Mouse (Mus musculus): ENCODE data around the gene Appl2. TPM values are rescaled to one million over a fixed set of nuclear protein-coding genes. Genes with fewer than 3 reads are reported as not detected.

Gene Appl2
- polyA plus RNA-seq, 1 experiment from 2014 or later: 28.2 TPM

DNA sequence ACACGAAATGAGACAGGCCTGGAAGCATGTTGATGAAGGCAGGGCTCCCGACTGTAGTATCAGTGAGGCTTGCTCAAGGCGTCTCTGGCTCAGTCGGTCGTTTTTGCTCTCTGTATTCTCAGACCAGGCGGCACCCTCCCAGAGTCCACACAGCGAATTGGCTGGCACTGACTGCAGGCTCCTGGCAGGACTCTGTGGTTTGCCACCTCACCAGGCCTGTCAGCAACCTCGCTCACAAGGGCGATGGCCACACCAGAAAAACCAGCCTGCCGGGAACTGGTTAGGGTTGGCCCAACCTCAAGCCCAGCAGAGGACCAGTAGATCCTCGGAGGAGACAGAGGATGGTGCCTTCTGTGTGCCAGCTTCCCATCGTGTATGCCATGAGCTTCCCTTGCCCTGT, 23.7 kb downstream of the Appl2 start:
- 92% methylated on average over 12 of the region's 12 CpGs for WGBS
- H3K27me3 ChIP-seq (ENCODE audit: control insufficient read depth, insufficient read depth, low read length): no peaks in the 10 kb centered on the region
- no peaks in the 10 kb centered on the region for H3K4me1 ChIP-seq (ENCODE audit: control insufficient read depth, insufficient read depth, low read length)
- H3K9ac ChIP-seq (ENCODE audit: low read length): no peak overlapping the region
- H3K4me3 ChIP-seq (ENCODE audit: low read depth, low read length): no peak overlapping the region
- no peaks in the 10 kb centered on the region for H3K36me3 ChIP-seq (ENCODE audit: control insufficient read depth, insufficient read depth, low read length)
- no peaks in the 10 kb centered on the region for H3K9me3 ChIP-seq (ENCODE audit: control insufficient read depth, low read length)
- H3K27ac ChIP-seq (ENCODE audit: low read depth, low read length): no peak overlapping the region
- no peak for DNase-seq (ENCODE audit: low spot score, missing footprints)
- ATAC-seq (ENCODE audit: low FRiP score): no peak
- no peak overlapping the region for H3K4me2 ChIP-seq

DNA sequence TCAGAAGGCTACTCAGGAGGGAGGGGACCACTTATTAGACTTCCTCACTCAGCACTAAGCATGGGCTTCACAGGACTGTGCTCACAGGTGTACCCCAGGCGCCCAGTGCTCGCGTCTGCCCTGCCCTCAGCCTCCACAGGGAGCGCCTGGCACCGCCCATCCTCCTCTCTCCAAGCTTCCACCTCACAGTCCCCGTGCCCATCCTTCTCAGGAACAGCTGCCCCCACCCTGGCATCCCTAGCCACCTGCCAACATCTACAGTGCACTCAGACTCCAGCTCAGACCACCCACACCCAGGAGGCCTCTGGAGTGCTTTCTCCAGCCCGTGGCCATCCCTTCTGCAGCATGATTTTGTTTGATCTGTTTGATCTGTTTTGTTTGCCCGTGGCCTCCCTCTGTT, 24.5 kb downstream of the Appl2 start:
- no peaks in the 10 kb centered on the region for H3K4me1 ChIP-seq (ENCODE audit: control insufficient read depth, insufficient read depth, low read length)
- 80% methylated on average over 8 of the region's 8 CpGs for WGBS
- no peak overlapping the region for H3K27ac ChIP-seq (ENCODE audit: low read depth, low read length)
- DNase-seq (ENCODE audit: low spot score, missing footprints) (no peak), ATAC-seq (ENCODE audit: low FRiP score) (no peak)
- no peaks in the 10 kb centered on the region for H3K27me3 ChIP-seq (ENCODE audit: control insufficient read depth, insufficient read depth, low read length)
- H3K9me3 ChIP-seq (ENCODE audit: control insufficient read depth, low read length): no peaks in the 10 kb centered on the region
- H3K9ac ChIP-seq (ENCODE audit: low read length): no peak overlapping the region
- no peak overlapping the region for H3K4me2 ChIP-seq
- H3K36me3 ChIP-seq (ENCODE audit: control insufficient read depth, insufficient read depth, low read length): no peaks in the 10 kb centered on the region
- H3K4me3 ChIP-seq (ENCODE audit: low read depth, low read length): no peak overlapping the region

GRCm38 (mm10) chr10:83620350-83621055, 28.0 kb downstream of the Appl2 start:
- no peak overlapping the region for H3K9ac ChIP-seq (ENCODE audit: low read length)
- H3K27ac ChIP-seq (ENCODE audit: low read depth, low read length): no peak overlapping the region
- H3K36me3 ChIP-seq (ENCODE audit: control insufficient read depth, insufficient read depth, low read length): no peaks in the 10 kb centered on the region
- 91% methylated on average over 24 of the region's 24 CpGs for WGBS
- H3K4me1 ChIP-seq (ENCODE audit: control insufficient read depth, insufficient read depth, low read length): no peaks in the 10 kb centered on the region
- H3K4me3 ChIP-seq (ENCODE audit: low read depth, low read length): no peak overlapping the region
- ATAC-seq (ENCODE audit: low FRiP score) (no peak), DNase-seq (ENCODE audit: low spot score, missing footprints) (no peak)
- no peaks in the 10 kb centered on the region for H3K9me3 ChIP-seq (ENCODE audit: control insufficient read depth, low read length)
- no peak overlapping the region for H3K4me2 ChIP-seq
- H3K27me3 ChIP-seq (ENCODE audit: control insufficient read depth, insufficient read depth, low read length): no peaks in the 10 kb centered on the region

DNA sequence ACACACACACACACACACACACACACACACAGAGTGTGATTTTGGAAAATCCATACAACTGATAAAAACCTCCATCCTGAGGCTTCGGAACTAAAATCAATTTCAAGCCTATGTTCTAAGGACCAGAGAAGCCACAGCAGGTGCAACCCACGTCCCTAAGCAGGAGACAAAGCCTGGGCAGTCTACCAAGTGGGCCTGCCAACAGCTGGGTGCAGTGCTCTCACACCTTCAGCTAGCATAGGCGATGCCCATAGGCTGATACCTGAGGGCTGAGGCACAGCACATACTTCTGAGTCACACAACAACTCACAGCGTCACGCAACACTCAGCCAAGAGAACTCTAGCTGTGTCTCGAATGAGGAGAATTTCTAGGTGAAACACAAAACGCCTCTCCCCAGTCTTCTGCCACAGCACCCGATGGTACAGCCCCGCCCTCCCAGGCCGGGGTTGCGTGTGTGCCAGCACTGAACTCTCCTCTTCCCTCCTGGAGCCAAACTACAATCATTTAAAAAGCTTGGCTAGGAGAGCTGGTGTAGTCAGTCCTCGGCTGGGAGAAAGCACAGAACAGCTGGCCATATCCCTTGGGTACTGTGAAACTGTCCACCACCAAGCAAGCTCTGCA, 29.6 kb downstream of the Appl2 start:
- 91% methylated on average over 12 of the region's 12 CpGs for WGBS
- no peak for ATAC-seq (ENCODE audit: low FRiP score)

GRCm38 (mm10) chr10:83617366-83617765, 31.2 kb downstream of the Appl2 start:
- H3K4me1 ChIP-seq (ENCODE audit: control insufficient read depth, insufficient read depth, low read length): no peaks in the 10 kb centered on the region
- WGBS: 50% methylated on average over 10 of the region's 10 CpGs
- H3K4me3 ChIP-seq (ENCODE audit: low read depth, low read length): no peak overlapping the region
- H3K9ac ChIP-seq (ENCODE audit: low read length): no peak overlapping the region
- no peak overlapping the region for H3K4me2 ChIP-seq
- H3K27me3 ChIP-seq (ENCODE audit: control insufficient read depth, insufficient read depth, low read length): no peaks in the 10 kb centered on the region
- no peaks in the 10 kb centered on the region for H3K36me3 ChIP-seq (ENCODE audit: control insufficient read depth, insufficient read depth, low read length)
- H3K27ac ChIP-seq (ENCODE audit: low read depth, low read length): no peak overlapping the region
- H3K9me3 ChIP-seq (ENCODE audit: control insufficient read depth, low read length): no peaks in the 10 kb centered on the region
- DNase-seq (ENCODE audit: low spot score, missing footprints) (no peak), ATAC-seq (ENCODE audit: low FRiP score) (no peak)

More for the DNA sequence above, 29.6 kb downstream of the Appl2 start:
- no peak overlapping the region for H3K4me2 ChIP-seq
- H3K27me3 ChIP-seq (ENCODE audit: control insufficient read depth, insufficient read depth, low read length): no peaks in the 10 kb centered on the region
- H3K9ac ChIP-seq (ENCODE audit: low read length): no peak overlapping the region
- H3K27ac ChIP-seq (ENCODE audit: low read depth, low read length): no peak overlapping the region
- no peaks in the 10 kb centered on the region for H3K36me3 ChIP-seq (ENCODE audit: control insufficient read depth, insufficient read depth, low read length)
- no peak for DNase-seq (ENCODE audit: low spot score, missing footprints)
- H3K4me3 ChIP-seq (ENCODE audit: low read depth, low read length): no peak overlapping the region
- no peaks in the 10 kb centered on the region for H3K4me1 ChIP-seq (ENCODE audit: control insufficient read depth, insufficient read depth, low read length)
- no peaks in the 10 kb centered on the region for H3K9me3 ChIP-seq (ENCODE audit: control insufficient read depth, low read length)

DNA sequence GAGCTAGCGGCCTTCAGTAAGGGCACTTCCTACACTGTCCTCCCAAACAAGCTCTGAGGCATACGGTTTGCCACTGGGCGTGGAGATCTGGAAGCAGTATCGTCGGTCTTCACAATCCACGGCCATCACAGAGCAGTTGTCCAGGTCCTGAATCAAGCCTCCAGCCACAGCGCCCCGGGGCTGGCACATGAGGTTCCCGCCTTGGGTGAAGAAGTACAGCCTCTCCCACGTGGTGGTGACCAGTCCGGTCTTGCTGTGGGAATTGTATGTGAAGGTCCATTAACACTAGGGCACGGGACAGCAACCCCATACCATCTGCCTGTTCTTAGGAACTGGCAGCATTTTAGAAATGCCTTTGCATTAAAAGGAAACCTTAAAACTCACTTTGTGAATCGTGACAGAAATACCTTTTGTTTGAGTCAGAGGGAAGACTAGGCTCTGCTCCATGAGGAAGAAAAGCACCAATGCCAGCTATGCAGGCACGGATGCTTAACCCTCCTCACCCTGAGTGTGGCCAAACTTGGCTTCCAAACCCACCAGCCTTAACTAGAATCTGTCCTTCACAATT, 35.8 kb downstream of the Appl2 start:
- 92% methylated on average over 14 of the region's 14 CpGs for WGBS
- H3K27ac ChIP-seq (ENCODE audit: low read depth, low read length): no peak overlapping the region
- no peak overlapping the region for H3K4me2 ChIP-seq
- DNase-seq (ENCODE audit: low spot score, missing footprints) (no peak), ATAC-seq (ENCODE audit: low FRiP score) (no peak)
- H3K4me1 ChIP-seq (ENCODE audit: control insufficient read depth, insufficient read depth, low read length): no peaks in the 10 kb centered on the region
- no peak overlapping the region for H3K4me3 ChIP-seq (ENCODE audit: low read depth, low read length)
- H3K9ac ChIP-seq (ENCODE audit: low read length): no peak overlapping the region
- no peaks in the 10 kb centered on the region for H3K9me3 ChIP-seq (ENCODE audit: control insufficient read depth, low read length)
- H3K36me3 ChIP-seq (ENCODE audit: control insufficient read depth, insufficient read depth, low read length): peaks cover 6% of the 10 kb centered on the region; the same call in 1 of the 2 replicates
- no peaks in the 10 kb centered on the region for H3K27me3 ChIP-seq (ENCODE audit: control insufficient read depth, insufficient read depth, low read length)

DNA sequence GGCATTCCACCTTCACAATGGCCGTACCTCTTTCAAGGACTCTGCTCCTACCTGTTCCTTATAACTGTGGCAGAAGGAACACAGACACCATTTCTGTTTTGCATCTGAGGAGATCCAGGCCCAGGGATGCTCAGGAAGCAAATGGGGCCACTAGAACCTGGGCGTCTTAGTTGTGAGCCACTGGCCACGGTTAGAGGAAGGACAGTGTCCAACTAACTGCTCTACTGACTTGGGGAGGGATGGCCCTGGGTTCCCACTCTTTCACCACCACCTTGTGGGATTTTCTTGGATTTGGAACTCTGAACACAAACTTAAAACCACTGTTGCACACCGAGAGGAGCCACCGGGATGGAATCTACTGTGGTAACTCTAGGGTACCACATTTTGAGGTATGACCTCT, 36.7 kb downstream of the Appl2 start:
- H3K36me3 ChIP-seq (ENCODE audit: control insufficient read depth, insufficient read depth, low read length): peaks cover 6% of the 10 kb centered on the region; the same call in 1 of the 2 replicates
- no peak for ATAC-seq (ENCODE audit: low FRiP score)
- H3K27ac ChIP-seq (ENCODE audit: low read depth, low read length): no peak overlapping the region
- H3K4me3 ChIP-seq (ENCODE audit: low read depth, low read length): no peak overlapping the region
- DNase-seq (ENCODE audit: low spot score, missing footprints): no peak
- no peaks in the 10 kb centered on the region for H3K27me3 ChIP-seq (ENCODE audit: control insufficient read depth, insufficient read depth, low read length)
- WGBS: 96% methylated on average over 5 of the region's 5 CpGs
- H3K9ac ChIP-seq (ENCODE audit: low read length): no peak overlapping the region
- H3K4me2 ChIP-seq: no peak overlapping the region
- H3K4me1 ChIP-seq (ENCODE audit: control insufficient read depth, insufficient read depth, low read length): no peaks in the 10 kb centered on the region
- no peaks in the 10 kb centered on the region for H3K9me3 ChIP-seq (ENCODE audit: control insufficient read depth, low read length)

- Histone ChIP-seq H3K4me3 (ENCODE audit: low read depth, low read length) (no peak overlapping the region), H3K9ac (ENCODE audit: low read length) (no peak overlapping the region), H3K27ac (ENCODE audit: low read depth, low read length) (no peak overlapping the region), H3K36me3 (ENCODE audit: control insufficient read depth, insufficient read depth, low read length) (peaks cover 6% of the 10 kb centered on the region; the same call in 1 of the 2 replicates), H3K4me1 (ENCODE audit: control insufficient read depth, insufficient read depth, low read length) (no peaks in the 10 kb centered on the region), H3K4me2 (no peak overlapping the region), H3K27me3 (ENCODE audit: control insufficient read depth, insufficient read depth, low read length) (no peaks in the 10 kb centered on the region), H3K9me3 (ENCODE audit: control insufficient read depth, low read length) (no peaks in the 10 kb centered on the region)
- ATAC-seq (ENCODE audit: low FRiP score): no peak
- WGBS: 98% methylated on average over 7 of the region's 7 CpGs
- DNase-seq (ENCODE audit: low spot score, missing footprints): no peak
These were observed 38.0 kb downstream of the Appl2 start for GRCm38 (mm10) chr10:83610518-83610917.

- Histone ChIP-seq H3K9ac (ENCODE audit: low read length) (no peak overlapping the region), H3K27me3 (ENCODE audit: control insufficient read depth, insufficient read depth, low read length) (no peaks in the 10 kb centered on the region), H3K27ac (ENCODE audit: low read depth, low read length) (no peak overlapping the region), H3K36me3 (ENCODE audit: control insufficient read depth, insufficient read depth, low read length) (peaks cover 8% of the 10 kb centered on the region; the same call in 1 of the 2 replicates), H3K4me1 (ENCODE audit: control insufficient read depth, insufficient read depth, low read length) (no peaks in the 10 kb centered on the region), H3K4me3 (ENCODE audit: low read depth, low read length) (no peak overlapping the region), H3K9me3 (ENCODE audit: control insufficient read depth, low read length) (no peaks in the 10 kb centered on the region), H3K4me2 (no peak overlapping the region)
- DNase-seq (ENCODE audit: low spot score, missing footprints) (no peak), ATAC-seq (ENCODE audit: low FRiP score) (no peak)
- WGBS: 90% methylated on average over 8 of the region's 8 CpGs
These were observed 39.9 kb downstream of the Appl2 start for GRCm38 (mm10) chr10:83608596-83608995.
